Mouse (Mus musculus): ENCODE results near the gene Luc7l3.

- TF ChIP-seq CTCF (IDR thresholded peaks at IDR 0.05; ENCODE audit: low read depth, low read length) (no peak), POLR2A (IDR thresholded peaks at IDR 0.05; ENCODE audit: extremely low read depth, insufficient read depth, low read length) (no peak)
Observed at GRCm38 (mm10) chr11:94322636-94323035, 848 bp upstream of the Luc7l3 start.

All from liver, adult 2 months (tissue).